Comparison of ENCODE assay signal across 22 mouse cellular contexts in genomic region chr3:128575339-128576129, GRCm38 (mm10).
DNase-seq lines count a peak whose midpoint lies in the region; ATAC-seq and TF ChIP-seq lines count a peak whose summit lies in the region.
"Had no signal": no experiment of that assay in that cellular context is flagged by ENCODE, and none has a peak within 500 bp of the region (broad histone marks: within the 10 kb centered on the region; RNA-seq: fewer than 3 reads in every experiment).

No protein-coding gene starts in this region.

- no peak overlapping the region for H3K4me3 ChIP-seq in hindbrain, embryonic 16.5 days (ENCODE audit: low read length)
- H3K4me3 ChIP-seq in hindbrain, embryonic 12.5 days = no peak overlapping the region
- H3K4me3 ChIP-seq in C2C12 (ENCODE audit: insufficient read depth, poor library complexity, severe bottlenecking) (no peak overlapping the region), myocyte (no peak overlapping the region)
- H3K4me3 ChIP-seq: heart, adult 2 months; intestine, embryonic 15.5 days; lung, embryonic 15.5 days; neural tube, embryonic 13.5 days had no signal

- H3K79me3 ChIP-seq in C2C12 (ENCODE audit: low read depth) = no peaks in the 10 kb centered on the region

- WGBS in hindbrain, embryonic 16.5 days = 84% methylated on average over 2 of the region's 2 CpGs
- WGBS in hindbrain, embryonic 12.5 days = 73% methylated on average over 2 of the region's 2 CpGs

- no peaks in the 10 kb centered on the region for H3K9me3 ChIP-seq in hindbrain, embryonic 16.5 days (ENCODE audit: control insufficient read depth, low read length)
- H3K9me3 ChIP-seq in hindbrain, embryonic 12.5 days (replicated peaks) = no peaks in the 10 kb centered on the region
- H3K9me3 ChIP-seq: intestine, embryonic 15.5 days; lung, embryonic 15.5 days; neural tube, embryonic 13.5 days had no signal

- H3K79me2 ChIP-seq in C2C12 (ENCODE audit: control insufficient read depth, insufficient read depth) = no peaks in the 10 kb centered on the region
- H3K79me2 ChIP-seq in myocyte (ENCODE audit: control insufficient read depth, insufficient read depth) = no peaks in the 10 kb centered on the region

- H3ac ChIP-seq in C2C12 (ENCODE audit: control insufficient read depth, insufficient read length, low read depth) (no peak overlapping the region), myocyte (ENCODE audit: control insufficient read depth, insufficient read length) (no peak overlapping the region)

- H3K9ac ChIP-seq in hindbrain, embryonic 16.5 days (ENCODE audit: low read depth, low read length) = no peak overlapping the region
- H3K9ac ChIP-seq in hindbrain, embryonic 12.5 days = no peak overlapping the region
- H3K9ac ChIP-seq: intestine, embryonic 15.5 days; liver, embryonic 14.5 days; lung, embryonic 15.5 days; neural tube, embryonic 13.5 days had no signal

- H3K27me3 ChIP-seq in hindbrain, embryonic 16.5 days (replicated peaks; ENCODE audit: control insufficient read depth, insufficient read depth, low read length) = no peaks in the 10 kb centered on the region
- H3K27me3 ChIP-seq in hindbrain, embryonic 12.5 days = no peaks in the 10 kb centered on the region
- no peaks in the 10 kb centered on the region for H3K27me3 ChIP-seq in C2C12 (ENCODE audit: control insufficient read depth, insufficient read depth, insufficient read length)
- H3K27me3 ChIP-seq in myocyte (ENCODE audit: control insufficient read depth, insufficient read depth, insufficient read length) = no peaks in the 10 kb centered on the region
- H3K27me3 ChIP-seq: intestine, embryonic 15.5 days; lung, embryonic 15.5 days; neural tube, embryonic 13.5 days had no signal

- no peaks in the 10 kb centered on the region for H3K4me1 ChIP-seq in hindbrain, embryonic 16.5 days (ENCODE audit: control insufficient read depth, insufficient read depth, low read depth, low read length)
- H3K4me1 ChIP-seq in hindbrain, embryonic 12.5 days = no peaks in the 10 kb centered on the region
- H3K4me1 ChIP-seq: intestine, embryonic 15.5 days; lung, embryonic 15.5 days; neural tube, embryonic 13.5 days had no signal

- no peak overlapping the region for H3K27ac ChIP-seq in hindbrain, embryonic 16.5 days (ENCODE audit: low read depth, low read length)
- no peak overlapping the region for H3K27ac ChIP-seq in hindbrain, embryonic 12.5 days
- H3K27ac ChIP-seq: heart, adult 2 months; intestine, embryonic 15.5 days; liver, embryonic 14.5 days; lung, embryonic 15.5 days; macrophage; neural tube, embryonic 13.5 days had no signal

- no peak for TF ChIP-seq CTCF in C2C12 (IDR thresholded peaks at IDR 0.05; ENCODE audit: control insufficient read depth, insufficient read depth, insufficient read length)
- no peak for TF ChIP-seq CTCF in brain, embryonic 14.5 days (IDR thresholded peaks at IDR 0.05; ENCODE audit: borderline replicate concordance, extremely low read depth, insufficient read depth, insufficient read length)

- TF ChIP-seq POLR2A in brain, embryonic 14.5 days (IDR thresholded peaks at IDR 0.05; ENCODE audit: borderline replicate concordance, extremely low read depth, insufficient read depth, insufficient read length, poor library complexity, severe bottlenecking) = no peak
- no peak for TF ChIP-seq POLR2A in myocyte (IDR thresholded peaks at IDR 0.05; ENCODE audit: insufficient read length, low read depth)

- peak; percentile 17; the same call in 1 of the 2 replicates for ATAC-seq in hindbrain, embryonic 16.5 days
- ATAC-seq in hindbrain, embryonic 12.5 days (ENCODE audit: low FRiP score) = no peak
- no peak for ATAC-seq in frontal cortex, adult (ENCODE audit: low TSS enrichment)
- ATAC-seq: forebrain, embryonic 14.5 days; intestine, embryonic 15.5 days; midbrain, embryonic 16.5 days had no signal

- DNase-seq in brain, embryonic 14.5 days (ENCODE audit: low read depth) = peak; percentile 20
- DNase-seq in heart, postnatal 4 days = no peak
- DNase-seq: adrenal gland, adult 2 months; cerebellum, adult 9-11 months; gastrocnemius, postnatal 25 days; heart, adult 2 months; heart, postnatal 36 days; kidney, adult 9 months; kidney, postnatal 36 days; right cerebral cortex, postnatal 25 days had no signal

- H3K36me3 ChIP-seq in hindbrain, embryonic 16.5 days (ENCODE audit: control insufficient read depth, insufficient read depth, low read length) = no peaks in the 10 kb centered on the region
- H3K36me3 ChIP-seq in hindbrain, embryonic 12.5 days = no peaks in the 10 kb centered on the region
- H3K36me3 ChIP-seq in C2C12 (ENCODE audit: control insufficient read depth, insufficient read depth) (no peaks in the 10 kb centered on the region), myocyte (ENCODE audit: control insufficient read depth, insufficient read depth) (no peaks in the 10 kb centered on the region)
- H3K36me3 ChIP-seq: intestine, embryonic 15.5 days; lung, embryonic 15.5 days; neural tube, embryonic 13.5 days had no signal

- H3K4me2 ChIP-seq in hindbrain, embryonic 16.5 days (ENCODE audit: low read length) = no peak overlapping the region
- H3K4me2 ChIP-seq in hindbrain, embryonic 12.5 days (replicated peaks) = no peak overlapping the region
- no peak overlapping the region for H3K4me2 ChIP-seq in myocyte (ENCODE audit: low read depth)
- H3K4me2 ChIP-seq: intestine, embryonic 15.5 days; lung, embryonic 15.5 days; neural tube, embryonic 13.5 days had no signal

TF ChIP-seq in C2C12, 6 proteins besides CTCF, POLR2A, EP300 and RAD21:
- TF ChIP-seq MYOG (IDR thresholded peaks at IDR 0.05; ENCODE audit: control insufficient read depth, extremely low read depth, insufficient read length) (no peak), MYOD1 (IDR thresholded peaks at IDR 0.05; ENCODE audit: control insufficient read depth, insufficient read length, low read depth) (peak; percentile 15)

TF ChIP-seq in myocyte, 11 proteins besides CTCF, POLR2A, EP300 and RAD21:
- no peak for TF ChIP-seq CEBPB (IDR thresholded peaks at IDR 0.05; ENCODE audit: insufficient read depth, poor library complexity, severe bottlenecking)
- TF ChIP-seq POLR2AphosphoS2 (IDR thresholded peaks at IDR 0.05; ENCODE audit: insufficient read length, low read depth) = no peak
- TF ChIP-seq E2F4 (IDR thresholded peaks at IDR 0.05; ENCODE audit: insufficient read depth) = no peak
- TF ChIP-seq TCF12 (IDR thresholded peaks at IDR 0.05; ENCODE audit: insufficient read depth, poor library complexity, severe bottlenecking) = peak; percentile 89
- no peak for TF ChIP-seq REST (IDR thresholded peaks at IDR 0.05; ENCODE audit: insufficient read depth, insufficient read length)
- TF ChIP-seq USF1 (IDR thresholded peaks at IDR 0.05; ENCODE audit: low read depth) = no peak
- peak; percentile 92 for TF ChIP-seq TCF3 (IDR thresholded peaks at IDR 0.05; ENCODE audit: insufficient read length, low read depth)
- peak; percentile 91 to 99 (median 97) for TF ChIP-seq MYOD1 (IDR thresholded peaks at IDR 0.05; ENCODE audit: control insufficient read depth in 1 of 3, insufficient read length in 2 of 3, low read depth in 2 of 3)
- TF ChIP-seq MYOG (IDR thresholded peaks at IDR 0.05; ENCODE audit: control insufficient read depth in 1 of 3, insufficient read depth in 1 of 3, insufficient read length in 2 of 3, low read depth in 2 of 3) = peak; percentile 95 to 99 (median 99)
- no peak for TF ChIP-seq MAX (IDR thresholded peaks at IDR 0.05; ENCODE audit: low read depth)
- no peak for TF ChIP-seq SRF (IDR thresholded peaks at IDR 0.05; ENCODE audit: control insufficient read depth, insufficient read length, low read depth)
